Mouse (Mus musculus) cerebellum, postnatal 36 days (tissue): Measurements from ENCODE around the gene 1700023F06Rik.

ENCODE experiments used
- DNase-seq, 2 experiments: peaks; one replicate each; pipeline ENCODE4 v3.0.0; 2021 to 2022; ENCODE audit warnings: mixed read lengths in 2 of 2

The 1700023F06Rik gene

DNA sequence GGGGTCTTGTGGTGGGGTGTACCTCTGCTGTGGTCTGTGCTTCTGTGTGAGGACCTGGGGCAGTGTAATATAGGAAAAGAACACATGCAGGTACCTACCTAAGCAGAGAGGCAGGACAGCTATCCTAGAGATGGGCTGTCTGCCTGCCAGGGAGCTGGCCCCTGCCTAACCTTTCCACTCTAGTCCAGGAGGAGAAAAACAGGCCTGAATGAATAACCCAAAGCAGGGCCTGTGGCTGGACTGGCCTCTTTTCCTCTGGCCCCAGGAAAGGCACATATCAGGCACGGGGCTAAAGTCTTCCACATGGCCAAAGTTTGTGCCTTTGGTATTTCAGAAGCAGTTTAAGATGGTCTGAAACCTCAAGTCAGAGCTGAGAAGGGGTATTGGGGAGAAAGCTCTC is 27.9 kb downstream of the 1700023F06Rik start:
- no peak for DNase-seq

DNA sequence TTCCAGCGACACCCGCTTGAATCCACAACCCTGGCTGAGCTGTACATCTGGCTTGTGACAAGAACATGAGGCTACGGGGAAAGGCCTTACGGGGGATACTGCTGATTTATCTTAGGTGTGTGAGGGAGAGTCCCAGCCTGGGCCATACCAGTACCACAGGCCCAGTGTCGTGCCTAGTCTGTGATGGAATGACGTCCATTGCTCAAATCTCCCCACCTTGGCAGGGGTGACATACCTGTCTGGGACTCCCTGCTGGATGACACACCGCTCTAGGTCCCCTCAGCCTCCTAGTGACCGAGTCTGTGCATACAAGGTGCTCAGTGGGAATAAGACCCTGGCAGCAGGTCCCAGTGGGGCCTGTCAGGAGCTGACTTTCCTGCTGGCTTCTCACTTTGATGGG is 29.6 kb downstream of the 1700023F06Rik start:
- DNase-seq: no peak

DNA sequence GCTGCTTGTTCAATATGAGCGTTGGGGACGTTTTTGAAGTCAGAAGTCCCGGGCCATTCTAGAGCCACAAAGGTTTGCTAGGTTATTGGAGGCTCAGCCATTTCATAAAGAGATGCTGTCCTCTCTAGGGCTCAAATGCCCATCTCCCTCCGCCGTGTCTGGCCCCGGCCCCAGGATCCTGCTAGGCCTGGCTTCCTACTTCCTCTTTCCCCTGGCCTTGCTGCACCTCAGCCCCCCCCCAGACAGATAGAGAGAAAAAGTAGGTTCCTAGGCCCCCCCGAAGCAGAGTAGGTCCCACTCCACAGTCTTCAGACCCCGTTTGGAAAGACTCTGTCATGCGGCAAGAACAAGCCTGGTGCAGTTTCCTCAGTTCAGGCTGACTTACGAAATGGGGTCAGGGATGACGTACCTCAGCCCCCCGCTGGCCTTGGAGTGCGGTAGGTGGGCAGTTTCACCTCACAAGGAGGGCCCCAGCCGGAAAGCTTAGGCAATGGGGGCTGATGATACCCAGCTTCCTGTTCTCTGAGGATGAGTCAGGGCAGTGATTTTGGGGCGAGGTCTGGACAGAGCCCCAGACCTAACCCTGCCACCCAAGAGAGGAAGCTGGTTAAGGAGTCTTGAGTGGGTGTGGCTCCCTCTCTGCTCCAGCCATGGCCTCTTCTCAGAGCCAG is 30.4 kb downstream of the 1700023F06Rik start:
- no peak for DNase-seq

DNA sequence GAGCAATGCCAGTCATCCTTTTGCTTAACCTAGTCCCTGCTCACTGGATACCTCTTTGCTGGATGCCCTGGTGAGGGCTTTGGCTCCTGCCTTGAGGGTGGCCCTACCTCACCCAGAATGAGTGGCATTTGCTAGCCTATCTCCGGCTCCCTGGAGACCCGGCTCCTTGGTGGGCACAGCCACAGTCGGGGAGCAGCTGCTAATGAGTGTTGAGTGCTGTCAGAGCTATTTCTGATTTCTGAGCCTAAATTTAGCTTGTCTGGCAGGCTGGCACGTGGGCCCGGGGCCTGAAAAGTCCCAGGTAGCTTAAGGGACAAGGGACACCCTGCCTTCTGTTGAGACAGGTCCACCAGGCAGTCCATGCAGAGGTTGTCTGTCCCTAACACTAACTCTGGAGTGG is 31.1 kb downstream of the 1700023F06Rik start:
- no peak for DNase-seq

DNA sequence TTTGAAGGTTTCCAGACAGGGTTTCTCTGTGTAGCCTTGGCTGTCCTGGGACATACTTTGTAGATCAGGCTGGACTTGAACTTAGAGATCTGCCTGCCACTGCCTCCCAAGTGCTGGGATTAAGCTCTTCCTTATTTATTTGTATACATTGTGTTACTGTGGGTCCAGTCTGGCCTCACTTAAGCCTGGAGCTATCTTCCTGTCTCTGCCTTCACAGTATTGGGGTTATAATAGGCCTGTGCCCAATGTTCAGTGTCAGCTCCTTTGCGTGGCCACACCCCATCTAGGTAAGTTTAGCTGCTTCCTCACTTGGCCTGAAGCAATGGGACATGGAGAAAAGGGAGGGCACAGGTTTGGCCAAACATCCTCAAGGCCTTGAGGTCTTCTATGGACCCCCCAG is 31.8 kb downstream of the 1700023F06Rik start:
- DNase-seq: no peak

DNA sequence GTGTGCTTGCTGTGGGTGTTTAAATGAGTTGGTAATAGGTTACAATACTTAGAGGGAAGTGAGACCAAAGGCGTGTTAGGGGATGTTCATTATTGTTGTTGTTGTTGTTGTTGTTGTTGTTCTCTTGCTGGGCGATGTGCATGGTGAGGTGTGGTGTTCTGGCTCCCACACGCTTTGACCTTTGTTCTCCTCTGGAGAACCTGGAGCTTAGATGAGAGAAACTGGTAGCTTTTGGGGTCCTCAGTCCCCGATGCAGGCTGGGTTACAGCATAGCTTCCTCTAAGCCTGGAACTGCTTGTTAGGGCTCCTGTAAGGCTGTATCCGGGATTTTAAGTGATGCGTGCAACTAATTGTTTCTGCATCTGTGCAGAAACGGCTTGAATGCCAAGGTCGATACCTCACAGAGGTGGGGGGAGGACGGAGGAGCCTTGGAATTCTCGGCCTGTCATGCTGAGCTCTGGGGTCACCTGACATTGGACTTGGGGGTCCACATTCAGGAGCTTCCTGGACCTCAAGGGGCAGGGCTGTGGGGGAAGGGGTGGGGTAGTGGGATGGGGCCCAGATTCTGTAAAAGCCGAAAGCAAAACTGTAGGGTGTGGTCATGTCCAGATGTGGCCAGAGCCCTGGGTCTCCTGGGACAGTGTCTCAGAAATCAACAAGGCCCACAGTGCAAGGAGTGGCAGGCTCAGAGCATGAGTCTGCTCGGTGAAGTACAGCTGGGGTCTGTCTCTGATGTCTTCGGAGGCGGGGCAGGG is 32.5 kb downstream of the 1700023F06Rik start:
- no peak for DNase-seq

DNA sequence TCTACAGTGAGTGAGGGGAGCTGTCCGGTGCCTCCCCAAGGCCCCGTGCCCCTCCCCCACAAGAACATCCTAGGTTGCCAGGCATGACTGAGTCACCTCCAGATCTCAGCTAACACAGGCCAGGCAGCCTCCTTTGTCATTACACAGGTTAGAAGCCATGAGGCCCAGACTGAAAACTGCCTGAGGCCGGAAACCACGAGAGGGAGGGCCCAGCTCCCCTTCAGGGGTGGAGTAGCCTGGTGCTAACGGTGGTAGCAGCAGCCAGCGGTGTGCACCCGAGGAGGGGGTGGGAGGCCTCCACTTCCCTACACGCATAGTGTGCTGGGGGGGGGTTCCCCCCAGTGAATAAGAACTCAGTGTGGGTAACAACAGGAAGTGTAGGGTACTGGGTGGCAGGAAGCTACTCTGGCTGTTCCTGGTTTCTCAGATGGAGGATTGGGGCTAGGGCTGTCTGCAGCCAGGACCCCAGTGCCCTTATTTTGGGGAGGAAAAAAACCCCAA is 33.4 kb downstream of the 1700023F06Rik start:
- no peak for DNase-seq

DNA sequence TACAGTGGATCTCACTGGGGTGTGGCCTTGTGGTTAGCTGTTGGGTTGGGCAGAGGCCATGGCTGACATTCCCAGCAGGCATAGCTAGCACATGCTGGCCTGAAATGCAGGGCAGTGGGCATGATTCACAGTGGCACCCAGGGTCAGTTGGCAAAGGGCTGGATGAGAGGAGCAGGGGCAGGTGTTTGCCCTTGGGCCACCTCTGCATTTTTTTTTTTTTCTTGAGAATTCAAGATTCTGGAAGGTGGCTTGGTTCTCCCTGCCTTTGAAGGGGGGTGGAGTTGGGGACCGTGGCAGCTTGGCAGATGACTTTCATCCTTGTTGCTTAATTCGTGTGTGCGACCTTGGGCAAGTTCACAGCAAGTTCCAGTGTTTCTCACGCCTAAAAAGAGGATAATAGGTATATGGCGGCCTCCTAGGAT is 33.9 kb downstream of the 1700023F06Rik start:
- DNase-seq: no peak

DNA sequence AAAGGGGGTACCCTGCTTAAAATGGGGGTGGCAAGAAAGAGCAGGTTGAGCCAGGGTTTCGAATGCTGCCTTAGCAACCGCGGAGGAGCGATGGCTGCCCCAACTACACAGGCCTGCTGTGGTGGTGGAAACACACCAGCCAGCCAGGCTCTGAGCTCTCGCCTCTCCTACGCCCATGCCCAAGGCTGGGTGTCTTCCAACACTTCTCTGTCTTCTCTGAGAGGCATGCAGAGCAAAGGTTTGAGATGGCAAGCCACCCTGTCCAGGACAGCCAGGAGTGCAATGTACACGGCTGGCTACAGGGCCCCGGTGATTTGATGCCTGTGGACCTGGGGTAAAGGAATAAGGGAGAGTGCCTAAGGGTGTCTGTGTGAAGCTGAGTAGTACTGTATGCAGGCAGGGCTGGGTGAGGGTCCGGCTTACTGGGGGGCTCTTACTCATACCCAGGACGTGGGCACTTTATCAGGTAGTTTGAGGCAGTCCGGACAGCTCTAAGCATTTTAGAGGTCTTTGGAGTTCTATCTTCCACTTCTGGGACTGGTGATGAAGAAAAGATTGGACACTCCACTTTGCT is 34.5 kb downstream of the 1700023F06Rik start:
- DNase-seq: no peak

DNA sequence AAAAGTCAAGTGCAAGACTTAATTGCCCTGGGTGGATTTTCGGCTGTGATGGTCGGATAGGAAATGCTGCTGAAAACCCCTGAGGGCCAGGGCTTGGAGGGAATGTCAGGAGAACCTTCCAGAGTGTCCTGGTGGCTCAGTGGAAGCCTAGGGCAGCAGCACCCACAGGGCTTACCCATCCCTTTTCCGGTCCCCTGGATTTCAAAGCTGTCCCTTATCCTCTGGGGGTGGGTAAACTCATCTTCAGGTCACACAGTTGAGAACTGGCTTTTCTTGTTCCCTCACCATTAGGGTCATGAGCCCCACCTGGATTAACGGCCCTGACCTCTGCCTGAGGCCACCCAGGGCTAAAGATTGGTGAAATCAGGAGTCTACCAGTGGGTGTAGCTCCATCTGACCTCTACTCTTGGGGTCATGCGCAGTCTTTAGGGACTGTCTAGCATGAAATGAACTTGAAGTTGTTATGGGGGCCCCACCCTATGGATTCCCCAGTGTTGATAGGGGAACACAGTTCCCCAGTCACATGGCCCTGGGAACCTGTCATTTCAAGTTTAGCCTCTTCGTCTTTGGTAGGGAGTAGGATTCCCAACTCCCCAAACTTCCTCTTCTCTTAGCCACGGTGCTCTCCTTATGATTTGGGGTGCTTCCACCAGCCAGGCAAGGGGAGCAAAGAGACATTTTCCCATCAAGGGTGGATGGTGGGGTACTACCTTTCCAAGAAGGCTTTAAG is 35.2 kb downstream of the 1700023F06Rik start:
- DNase-seq: no peak

DNA sequence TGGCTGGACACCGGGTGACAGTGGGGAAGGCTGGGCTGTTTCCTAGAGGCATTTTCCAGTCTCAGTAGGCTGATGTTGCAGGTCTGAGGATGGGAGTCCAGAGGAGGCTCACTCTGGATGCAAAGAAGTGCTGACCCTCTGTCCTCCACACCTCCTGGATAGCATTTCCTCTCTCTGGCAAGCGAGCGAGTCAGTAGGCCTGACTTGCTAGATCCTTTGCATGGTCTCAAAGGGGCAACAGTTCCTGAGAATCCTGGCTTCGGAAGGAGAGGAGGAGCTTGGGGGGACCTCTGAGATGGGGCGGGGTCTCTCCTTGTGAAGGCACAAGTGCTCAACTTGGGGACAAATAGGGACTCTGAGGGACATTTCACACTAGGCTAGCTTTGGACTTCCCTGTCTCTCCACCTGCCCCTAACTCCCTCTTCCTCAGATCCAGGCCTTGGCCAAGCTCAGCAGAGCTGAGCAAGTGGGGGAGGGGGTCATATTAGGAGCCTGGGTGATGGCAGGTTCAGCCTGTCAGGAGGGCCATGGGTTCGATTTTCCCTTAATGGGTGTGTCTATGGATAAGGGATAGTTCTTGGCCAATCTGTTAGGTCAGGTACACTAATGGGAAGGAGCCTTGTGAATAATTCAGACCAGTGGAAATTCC is 35.8 kb downstream of the 1700023F06Rik start:
- DNase-seq: no peak

DNA sequence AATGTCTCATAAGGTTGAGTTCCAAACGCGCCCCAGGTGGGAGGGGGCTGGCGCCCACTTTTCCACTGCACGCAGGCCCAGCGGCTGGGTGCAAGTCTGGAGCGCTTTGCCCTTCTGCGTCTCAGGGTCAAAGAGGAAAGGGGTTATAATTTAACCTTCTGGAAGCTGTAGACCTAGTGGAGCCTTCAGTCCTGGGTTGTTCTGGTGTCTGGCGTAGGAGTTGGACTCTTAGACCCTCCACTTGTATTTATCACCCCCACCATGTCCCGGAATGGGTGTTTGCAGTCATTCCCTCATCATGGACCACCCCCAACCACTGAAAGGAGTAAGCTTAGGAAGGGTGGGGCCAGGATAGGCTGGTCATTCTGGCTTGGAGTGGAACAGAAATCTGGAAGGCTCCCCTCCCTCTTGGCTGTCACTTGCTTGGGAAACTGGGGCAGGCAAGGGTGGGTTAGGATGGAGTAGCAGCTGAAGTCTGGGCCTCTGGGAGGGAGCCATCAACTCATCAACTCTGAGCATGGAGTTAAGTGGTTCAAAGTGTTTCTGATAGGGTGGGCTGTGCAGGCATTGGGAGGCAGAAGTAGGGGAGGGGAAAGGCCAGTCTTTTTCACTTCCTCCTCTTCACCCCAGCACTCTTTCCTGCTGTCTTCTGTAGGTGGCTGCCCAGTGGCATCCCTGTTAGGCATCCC is 36.5 kb downstream of the 1700023F06Rik start:
- no peak for DNase-seq

DNA sequence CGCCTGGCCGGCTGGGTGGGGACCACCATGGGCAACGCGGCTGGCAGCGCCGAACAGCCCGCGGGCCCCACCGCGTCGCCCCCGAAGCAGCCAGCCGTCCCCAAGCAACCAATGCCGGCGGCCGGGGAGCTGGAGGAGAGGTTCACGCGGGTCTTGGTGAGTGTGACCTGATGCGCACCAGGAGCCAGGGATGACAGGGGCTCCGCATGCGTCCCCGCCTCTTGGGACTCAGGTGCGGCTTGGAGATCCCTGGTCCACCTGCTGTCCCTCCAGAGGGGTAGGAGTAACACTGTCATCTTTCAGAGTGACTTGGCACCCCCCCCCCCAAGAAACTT is 37.1 kb downstream of the 1700023F06Rik start:
- DNase-seq: peak in 1 of 2 experiments; percentile 31

DNA sequence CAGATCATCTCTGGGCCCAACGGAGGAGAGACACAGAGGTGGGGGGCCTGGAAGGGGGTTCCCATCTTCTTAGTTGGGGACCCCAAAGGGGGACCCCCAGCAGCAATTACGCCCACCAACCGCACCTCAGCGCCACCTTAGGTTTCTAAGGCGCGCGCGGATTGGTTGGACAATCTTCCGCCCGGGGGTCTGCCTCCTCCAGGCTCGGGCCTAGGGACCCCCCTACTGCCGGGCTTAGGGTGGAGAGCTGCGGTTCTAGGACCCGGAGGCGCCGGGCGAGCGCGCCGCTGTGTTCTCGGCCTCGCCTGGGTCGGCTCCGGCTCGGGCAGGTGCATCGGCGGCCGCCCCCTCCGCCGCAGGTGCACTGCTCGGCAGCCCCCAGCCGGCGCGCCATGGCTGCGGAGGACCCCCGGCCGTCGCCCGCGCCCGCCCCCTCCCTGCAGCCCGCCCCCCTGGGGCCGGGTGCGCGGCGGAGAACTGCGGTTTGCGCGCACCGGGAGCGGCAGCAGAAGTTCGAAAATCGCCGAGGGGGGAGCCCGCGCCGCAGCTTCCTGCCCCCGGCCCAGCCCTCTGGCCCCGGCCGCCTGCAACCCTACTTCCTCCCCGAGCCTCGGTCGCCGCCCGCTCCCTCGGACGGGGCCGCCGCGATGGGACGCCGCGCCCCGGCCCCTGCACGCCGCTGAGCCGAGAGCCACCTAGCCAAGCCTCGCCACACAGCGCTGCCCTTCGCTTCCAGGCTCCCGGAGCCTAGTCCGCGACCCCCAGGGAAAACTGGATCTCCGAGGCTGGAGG is 37.7 kb downstream of the 1700023F06Rik start, which contains the start of gene Fmnl1:
Gene Fmnl1 (plus strand): TSS at position 614 of the 792 bp plus-strand sequence.
- peak; percentile 53 to 59 for DNase-seq

DNA sequence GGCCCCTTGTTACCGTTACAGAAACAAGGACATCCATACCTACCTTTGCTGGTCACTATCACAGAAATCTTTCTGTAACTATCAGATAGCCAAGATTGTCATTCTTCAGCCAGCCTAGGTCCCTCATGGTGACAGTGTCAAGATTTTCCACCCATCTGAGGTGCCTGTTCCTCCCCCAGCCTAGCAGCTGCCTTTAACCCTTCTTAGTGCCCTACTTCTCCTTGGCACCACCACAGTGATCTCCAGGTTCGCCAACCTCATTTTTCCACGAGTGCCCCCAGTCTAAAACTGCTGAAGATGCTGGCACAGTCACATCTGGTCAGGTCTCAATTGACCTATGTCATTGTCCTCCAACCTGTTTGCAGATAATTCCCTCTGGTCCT is 38.3 kb downstream of the 1700023F06Rik start:
- no peak for DNase-seq

DNA sequence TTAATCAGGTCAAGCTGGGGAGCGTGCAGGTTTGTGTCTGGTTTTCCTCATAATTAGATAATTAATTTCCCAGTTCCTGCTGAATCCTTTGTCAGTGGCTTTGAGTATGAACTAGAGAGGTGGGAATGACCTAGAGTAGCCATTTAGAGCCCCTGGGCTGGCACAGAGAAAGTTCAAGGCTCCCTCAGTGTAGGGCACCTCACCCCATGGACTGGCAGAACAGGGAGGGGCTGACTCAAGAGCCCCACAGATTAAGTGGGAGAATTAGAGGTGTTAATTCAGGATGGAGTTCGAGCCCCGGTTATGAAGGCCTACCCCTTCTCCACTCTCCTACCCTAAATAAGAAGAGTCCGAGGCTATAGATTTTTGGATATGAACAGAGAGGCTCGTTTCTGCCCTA is 38.7 kb downstream of the 1700023F06Rik start:
- no peak for DNase-seq

DNA sequence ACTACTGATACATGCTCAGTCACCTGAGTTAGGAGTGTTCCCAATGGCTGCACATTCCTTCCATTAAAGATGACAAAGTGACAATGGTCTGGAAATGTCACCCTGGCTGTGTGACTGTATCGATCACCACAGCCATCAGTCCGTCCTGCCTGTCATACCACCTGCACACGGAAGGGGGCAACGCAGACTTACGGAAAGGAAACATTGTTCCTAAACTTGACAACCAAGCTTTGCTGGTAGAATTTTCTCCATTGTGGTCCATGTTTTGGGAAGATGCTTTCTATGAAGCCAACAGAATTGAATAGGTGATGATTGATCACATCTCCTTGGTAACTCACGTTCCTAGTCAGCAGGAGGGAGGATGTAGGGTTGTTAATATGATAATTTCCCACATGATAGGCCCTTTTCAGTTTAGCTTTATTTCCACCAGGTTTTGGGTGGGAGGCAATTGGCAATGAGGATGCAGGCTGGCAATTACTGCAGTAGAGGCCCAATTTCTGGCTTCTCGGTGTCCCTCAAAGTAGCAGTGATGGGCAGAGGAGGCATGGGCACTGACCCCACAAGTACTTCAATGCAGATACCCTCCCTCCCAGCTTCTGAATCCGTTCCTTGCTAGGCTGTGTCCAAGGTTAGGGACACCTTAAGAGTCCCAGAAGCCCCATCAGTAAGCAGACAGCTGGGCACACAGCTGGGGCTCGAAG is 39.5 kb downstream of the 1700023F06Rik start:
- peak; percentile 83 to 87 for DNase-seq

DNA sequence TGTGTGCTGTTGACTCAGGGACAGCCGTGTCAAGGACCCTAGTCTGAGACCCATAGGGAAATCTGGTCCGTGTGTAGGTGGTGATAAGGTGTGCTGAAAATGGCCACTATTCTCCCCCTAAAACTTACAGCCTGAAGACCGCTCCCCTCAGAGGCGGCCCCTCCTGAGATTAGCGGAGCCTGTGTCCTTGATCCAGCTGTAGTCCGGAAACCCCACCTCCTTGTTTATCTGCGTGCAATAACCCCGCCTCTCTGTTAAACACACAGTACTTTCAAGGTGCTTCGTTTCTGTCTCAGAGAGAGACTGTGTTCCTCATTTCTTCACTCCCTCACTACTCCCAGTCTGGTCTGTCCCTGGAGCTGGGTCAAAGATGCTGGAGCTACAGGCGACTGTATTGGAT is 44.0 kb downstream of the 1700023F06Rik start:
- DNase-seq: no peak

DNA sequence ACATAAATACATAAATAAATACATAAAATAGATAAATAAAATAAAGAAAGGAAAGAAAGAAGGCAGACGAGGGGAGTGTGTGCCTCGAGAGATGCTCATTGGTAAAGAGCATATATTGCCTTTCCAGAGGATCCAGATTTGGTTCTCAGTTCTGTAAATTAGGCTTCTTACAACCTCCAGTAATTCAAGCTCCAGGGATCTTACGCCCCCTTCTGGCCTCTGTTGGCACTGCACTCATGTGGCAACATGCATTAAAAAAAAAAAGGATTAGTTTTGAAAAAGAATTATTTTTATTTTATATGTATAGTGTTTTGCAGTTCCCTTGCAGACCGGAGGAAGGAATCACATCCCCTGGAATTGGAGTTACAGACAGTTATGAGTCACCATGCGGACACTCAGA is 46.2 kb downstream of the 1700023F06Rik start:
- DNase-seq: no peak

DNA sequence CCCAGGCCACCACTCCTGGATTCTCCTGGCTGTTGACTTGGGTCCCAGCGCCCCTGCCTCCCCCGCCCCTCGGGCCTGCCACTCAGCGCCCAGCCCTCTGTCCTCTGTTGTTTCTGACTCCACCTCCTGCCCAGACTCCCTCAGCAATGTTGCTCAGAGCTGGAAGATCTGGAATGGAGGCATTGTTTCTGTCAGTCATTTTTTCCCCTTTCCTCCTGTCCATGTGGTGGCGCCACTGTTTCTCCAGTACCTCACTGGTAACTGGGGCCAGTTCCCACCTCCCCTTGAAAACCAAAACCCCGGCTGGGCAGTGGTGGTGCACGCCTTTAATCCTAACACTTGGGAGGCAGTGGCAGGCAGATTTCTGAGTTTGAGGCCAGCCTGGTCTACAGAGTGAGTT is 46.9 kb downstream of the 1700023F06Rik start:
- no peak for DNase-seq

DNA sequence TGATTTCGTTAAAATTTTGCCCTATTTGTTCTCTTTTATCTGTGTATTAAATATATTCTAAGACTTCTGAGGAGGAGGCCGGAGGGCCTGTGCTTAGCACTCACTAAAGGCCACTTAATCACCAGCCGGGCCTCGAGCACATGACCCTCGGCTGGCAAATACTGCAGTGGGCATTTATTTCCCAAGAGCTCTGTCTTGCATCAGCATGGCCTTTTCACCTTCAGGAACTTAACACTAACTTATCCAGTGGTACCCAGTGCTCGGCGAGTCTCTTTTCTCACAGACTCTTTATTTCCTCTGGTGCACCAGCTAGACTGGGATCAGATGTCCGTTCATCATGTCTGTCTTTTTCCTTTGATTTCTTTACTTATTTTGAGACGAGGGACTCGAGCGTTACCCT is 47.6 kb downstream of the 1700023F06Rik start:
- DNase-seq: no peak
